Mouse (Mus musculus) lung, postnatal 0 days (tissue): Measurements from ENCODE around the gene Glb1l. TPM values are rescaled to one million over a fixed set of nuclear protein-coding genes. Genes with fewer than 3 reads are reported as not detected.

Experiments used
- ATAC-seq: fragments of 200-750 bp; cut with Nextera tagmentation; 2 replicates; pipeline ENCODE4 v1.8.0; 2017; ENCODE audit warnings: moderate library complexity
- DNase-seq: peaks from one replicate; pipeline ENCODE4 v3.0.0-alpha.2; 2016; ENCODE audit warnings: low spot score
- H3K27ac ChIP-seq: fragments of 300-500 bp; sonication (generic); 2 replicates; pipeline ENCODE4 v1.5.1; 2014; ENCODE audit warnings: antibody characterized with exemption, mild to moderate bottlenecking, low read length, mixed read lengths
- H3K27me3 ChIP-seq: fragments of 300-500 bp; sonication (generic); replicated peaks from 2 replicates; pipeline ENCODE4 v1.6.1; 2014; ENCODE audit warnings: low read length, mixed read lengths; ENCODE audit not compliant: insufficient read depth
- H3K36me3 ChIP-seq: fragments of 300-500 bp; sonication (generic); 2 replicates; pipeline ENCODE4 v1.6.1; 2014; ENCODE audit warnings: low read length, mixed read lengths; ENCODE audit not compliant: insufficient read depth
- H3K4me1 ChIP-seq: fragments of 300-500 bp; sonication (generic); 2 replicates; pipeline ENCODE4 v1.6.1; 2014; ENCODE audit warnings: antibody characterized with exemption, low read depth, low read length, mixed read lengths; ENCODE audit not compliant: insufficient read depth
- H3K4me2 ChIP-seq: fragments of 300-500 bp; sonication (generic); replicated peaks from 2 replicates; pipeline ENCODE4 v1.6.1; 2014; ENCODE audit warnings: low read depth, mild to moderate bottlenecking, low read length, moderate library complexity, mixed read lengths
- H3K4me3 ChIP-seq: fragments of 300-500 bp; sonication (generic); 2 replicates; pipeline ENCODE4 v1.5.1; 2014; ENCODE audit warnings: low read depth, low read length
- H3K9ac ChIP-seq: fragments of 300-500 bp; sonication (generic); replicated peaks from 2 replicates; pipeline ENCODE4 v1.6.1; 2014; ENCODE audit warnings: low read depth, mild to moderate bottlenecking
- H3K9me3 ChIP-seq: fragments of 300-500 bp; sonication (generic); 2 replicates; pipeline ENCODE4 v1.6.1; 2016; ENCODE audit warnings: low read length, mixed read lengths
- CTCF ChIP-seq: IDR thresholded peaks from 2 replicates; pipeline ENCODE4 v1.5.1; 2016; ENCODE audit warnings: antibody characterized with exemption, mild to moderate bottlenecking
- WGBS: fragments of 180-500 bp; shearing (Covaris S2); extraction: QIAGEN DNeasy Blood & Tissue Kit; methylation state at CpG from one replicate; pipeline ENCODE4 v1.1.7; 2014; 5-methylcytosine and 5-hydroxymethylcytosine counted together
- microRNA-seq: library from miRNA; unstranded; fragments of <30 nt; microRNA quantifications from one replicate; pipeline ENCODE4, GENCODE M21; 2016
- polyA plus RNA-seq: library from polyadenylated mRNA; unstranded; fragments of >200 nt; fragmentation: Nextera tagmentation; extraction: Ambion mirVana; gene quantifications from 2 replicates; pipeline ENCODE4 v1.2.1, GENCODE M21; 2015

Glb1l gene
- polyA plus RNA-seq, 1 experiment from 2014 or later = 8.6 TPM

GRCm38 (mm10) chr1:75148727-75149126 is 61.9 kb downstream of the Glb1l start:
- Histone ChIP-seq H3K36me3 (peaks cover 15% of the 10 kb centered on the region), H3K4me3 (no peak overlapping the region), H3K9ac (no peak overlapping the region), H3K4me2 (no peak overlapping the region), H3K27me3 (no peaks in the 10 kb centered on the region), H3K4me1 (no peaks in the 10 kb centered on the region), H3K9me3 (no peaks in the 10 kb centered on the region), H3K27ac (no peak overlapping the region)
- no peak for TF ChIP-seq CTCF
- 83% methylated on average over 4 of the region's 4 CpGs for WGBS
- no peak for ATAC-seq
- DNase-seq = no peak

Small RNAs within 50 kb of the gene (microRNA-seq; reads per million reads assigned to microRNA genes)
- gene Gm27943 = not detected

Other genes with a start within 250 kb of the Glb1l start
- 5.8 and 6.6 TPM in 2 replicates for gene Nhej1, start 85.6 kb downstream of the Glb1l start, polyA plus RNA-seq
- gene Slc23a3, start 76.9 kb downstream of the Glb1l start, polyA plus RNA-seq = 1.4 and 1.5 TPM in 2 replicates
- gene Cnppd1, start 68.1 kb downstream of the Glb1l start, polyA plus RNA-seq = 63.3 and 67.8 TPM in 2 replicates
- 40.5 and 45.0 TPM in 2 replicates for gene Retreg2, start 68.0 kb downstream of the Glb1l start, polyA plus RNA-seq
- 50.5 and 56.1 TPM in 2 replicates for gene Zfand2b, start 42.2 kb downstream of the Glb1l start, polyA plus RNA-seq
- 9.4 and 11.7 TPM in 2 replicates for gene Abcb6, start 30.4 kb downstream of the Glb1l start, polyA plus RNA-seq
- gene Ankzf1, start 18.7 kb downstream of the Glb1l start, polyA plus RNA-seq = 15.9 and 17.2 TPM in 2 replicates
- gene Atg9a, start 18.6 kb downstream of the Glb1l start, polyA plus RNA-seq = 23.7 and 28.3 TPM in 2 replicates
- 75.8 and 77.0 TPM in 2 replicates for gene Stk16, start within 50 bp of the Glb1l start, polyA plus RNA-seq
- 46.6 and 50.5 TPM in 2 replicates for gene Tuba4a, start 9.1 kb upstream of the Glb1l start, polyA plus RNA-seq
- not detected in 2 replicates for gene A630095N17Rik, start 21.3 kb upstream of the Glb1l start, polyA plus RNA-seq
- gene Dnajb2, start 25.6 kb upstream of the Glb1l start, polyA plus RNA-seq = 40.1 and 45.6 TPM in 2 replicates
- 0.90 and 0.92 TPM in 2 replicates for gene Ptprn, start 53.7 kb upstream of the Glb1l start, polyA plus RNA-seq
- 1.5 and 1.8 TPM in 2 replicates for gene Resp18, start 67.6 kb upstream of the Glb1l start, polyA plus RNA-seq
- 109 TPM in 2 replicates for gene Dnpep, start 107.2 kb upstream of the Glb1l start, polyA plus RNA-seq
- 59.4 and 67.3 TPM in 2 replicates for gene Des, start 149.5 kb upstream of the Glb1l start, polyA plus RNA-seq
- 15.4 and 16.4 TPM in 2 replicates for gene Speg, start 164.5 kb upstream of the Glb1l start, polyA plus RNA-seq
- gene Gmppa, start 225.1 kb upstream of the Glb1l start, polyA plus RNA-seq = 58.4 and 58.9 TPM in 2 replicates
- not detected in 2 replicates for gene Asic4, start 239.6 kb upstream of the Glb1l start, polyA plus RNA-seq